Mouse (Mus musculus) neural tube, postnatal 0 days (tissue): Measurements from ENCODE around the gene Tbc1d25. TPM values are rescaled to one million over a fixed set of nuclear protein-coding genes. Genes with fewer than 3 reads are reported as not detected.

Experiments used
- polyA plus RNA-seq: library from polyadenylated mRNA; unstranded; fragments of >200 nt; fragmentation: Nextera tagmentation; extraction: Ambion mirVana; gene quantifications from 2 replicates; pipeline ENCODE4 v1.2.1, GENCODE M21; 2015

Gene Tbc1d25
- 16.7 and 17.5 TPM in 2 replicates for polyA plus RNA-seq

GRCm38 (mm10) chrX:8175504-8176385 lies at the start of gene Tbc1d25:
Gene Tbc1d25 (minus strand): TSS chrX:8176181.

GRCm38 (mm10) chrX:8206015-8206693 lies 30.2 kb upstream of the Tbc1d25 start, which contains the start of gene Porcn:
Gene Porcn (minus strand): TSS chrX:8206525.

GRCm38 (mm10) chrX:8193419-8193723 lies 17.4 kb upstream of the Tbc1d25 start, which contains the start of gene Ebp:
Gene Ebp (minus strand): TSS chrX:8193512.

GRCm38 (mm10) chrX:8145153-8145991 lies 30.6 kb downstream of the Tbc1d25 start, which contains the start of gene Rbm3:
Gene Rbm3 (minus strand): TSS chrX:8145880.

GRCm38 (mm10) chrX:8132017-8132976 lies 43.7 kb downstream of the Tbc1d25 start, which contains the start of gene Wdr13:
Gene Wdr13 (minus strand): TSS chrX:8132892.

Other genes starting within 250 kb of the Tbc1d25 start
- not detected in 2 replicates for gene Eras, start 247.6 kb downstream of the Tbc1d25 start, polyA plus RNA-seq
- gene Hdac6, start 228.3 kb downstream of the Tbc1d25 start, polyA plus RNA-seq, result 43.4 and 50.9 TPM in 2 replicates
- gene Gata1, start 198.1 kb downstream of the Tbc1d25 start, polyA plus RNA-seq, result not detected in 2 replicates
- gene Glod5, start 157.7 kb downstream of the Tbc1d25 start, polyA plus RNA-seq, result 1.4 TPM in 2 replicates
- 26.7 and 27.2 TPM in 2 replicates for gene Suv39h1, start 101.4 kb downstream of the Tbc1d25 start, polyA plus RNA-seq
- 0.34 and 0.41 TPM in 2 replicates for gene Was, start 85.7 kb downstream of the Tbc1d25 start, polyA plus RNA-seq
- 49.8 and 57.2 TPM in 2 replicates for gene Wdr13, start 43.3 kb downstream of the Tbc1d25 start, polyA plus RNA-seq
- 458 TPM in 2 replicates for gene Rbm3, start 30.3 kb downstream of the Tbc1d25 start, polyA plus RNA-seq
- gene Ebp, start 17.3 kb upstream of the Tbc1d25 start, polyA plus RNA-seq, result 33.4 and 39.3 TPM in 2 replicates
- 41.7 and 48.9 TPM in 2 replicates for gene Porcn, start 30.3 kb upstream of the Tbc1d25 start, polyA plus RNA-seq
- 40.1 and 41.4 TPM in 2 replicates for gene Ftsj1, start 76.2 kb upstream of the Tbc1d25 start, polyA plus RNA-seq
- gene Slc38a5, start 95.0 kb upstream of the Tbc1d25 start, polyA plus RNA-seq, result 21.8 and 27.1 TPM in 2 replicates
- gene Ssxb10, start 151.2 kb upstream of the Tbc1d25 start, polyA plus RNA-seq, result not detected in 2 replicates
- not detected in 2 replicates for gene Ssxb9, start 190.8 kb upstream of the Tbc1d25 start, polyA plus RNA-seq
- gene Ssxb1, start 237.1 kb upstream of the Tbc1d25 start, polyA plus RNA-seq, result not detected in 2 replicates